Mouse (Mus musculus): ENCODE measurements around the gene Ppp1r9a.

GRCm38 (mm10) chr6:5037225-5037624, 134.5 kb downstream of the Ppp1r9a start:
- TF ChIP-seq CTCF (IDR thresholded peaks at IDR 0.05; ENCODE audit: borderline replicate concordance, insufficient read depth, low read depth, low read length) (no peak), POLR2A (IDR thresholded peaks at IDR 0.05; ENCODE audit: borderline replicate concordance, insufficient read depth, low read length) (no peak)

Data from cerebellum, adult 2 months (tissue).